Mouse (Mus musculus): ENCODE measurements around the gene Sostdc1. TPM values are rescaled to one million over a fixed set of nuclear protein-coding genes. Genes with fewer than 3 reads are reported as not detected.

The Sostdc1 gene
- polyA plus RNA-seq, 1 experiment: 1.1 TPM

DNA sequence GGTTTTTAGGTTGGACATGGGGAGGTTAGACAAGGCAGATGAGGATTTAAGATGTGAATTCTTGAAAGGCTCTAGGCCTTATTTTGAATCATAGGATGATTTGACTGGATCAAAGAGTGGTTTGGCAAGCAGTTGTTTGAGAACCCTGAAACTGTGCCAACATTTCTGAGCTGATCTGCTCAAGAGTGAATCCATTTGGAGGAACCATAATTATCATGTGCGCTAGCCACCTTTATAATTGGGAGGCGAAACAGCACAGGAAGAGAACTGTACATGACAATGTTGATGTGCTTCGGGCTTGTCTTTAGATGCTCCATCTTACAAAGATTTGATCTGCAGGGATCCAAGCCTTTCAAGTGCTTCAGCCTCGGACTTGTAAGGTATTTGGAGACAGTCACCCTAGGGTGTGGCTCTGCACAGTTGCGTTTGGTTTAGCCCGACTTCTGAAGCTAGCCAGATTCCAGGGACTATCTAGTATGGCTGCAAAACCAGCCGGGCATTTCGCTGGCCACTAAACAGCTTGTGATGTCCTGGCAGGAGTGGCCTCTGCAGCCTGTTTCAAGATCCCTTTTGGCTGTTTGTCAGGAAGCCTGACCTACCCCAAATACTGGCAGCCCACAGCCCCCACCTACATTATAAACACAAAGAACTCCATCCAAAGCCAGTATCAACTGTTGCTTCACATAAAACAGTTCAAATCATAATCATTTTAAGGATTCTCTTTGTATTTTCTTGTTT, 10.9 kb upstream of the Sostdc1 start:
- DNase-seq (ENCODE audit: low read depth in 1 of 2, low spot score in 2 of 2): no peak
- no peak for TF ChIP-seq POLR2A (IDR thresholded peaks at IDR 0.05; ENCODE audit: low read depth, low read length)
- TF ChIP-seq CTCF (IDR thresholded peaks at IDR 0.05; ENCODE audit: extremely low read depth, insufficient read depth, insufficient read length, insufficient replicate concordance): no peak
- Histone ChIP-seq H3K27ac (ENCODE audit: insufficient read depth, low read length) (no peak overlapping the region), H3K4me3 (ENCODE audit: extremely low read depth, insufficient read depth, insufficient read length) (no peak overlapping the region), H3K4me1 (ENCODE audit: control insufficient read depth, insufficient read depth, insufficient read length) (no peaks in the 10 kb centered on the region), H3K27me3 (ENCODE audit: control insufficient read depth, insufficient read depth, low read length) (no peaks in the 10 kb centered on the region), H3K36me3 (ENCODE audit: control insufficient read depth, insufficient read depth, low read length) (no peaks in the 10 kb centered on the region)
- 94% methylated on average over 8 of the region's 8 CpGs for WGBS

DNA sequence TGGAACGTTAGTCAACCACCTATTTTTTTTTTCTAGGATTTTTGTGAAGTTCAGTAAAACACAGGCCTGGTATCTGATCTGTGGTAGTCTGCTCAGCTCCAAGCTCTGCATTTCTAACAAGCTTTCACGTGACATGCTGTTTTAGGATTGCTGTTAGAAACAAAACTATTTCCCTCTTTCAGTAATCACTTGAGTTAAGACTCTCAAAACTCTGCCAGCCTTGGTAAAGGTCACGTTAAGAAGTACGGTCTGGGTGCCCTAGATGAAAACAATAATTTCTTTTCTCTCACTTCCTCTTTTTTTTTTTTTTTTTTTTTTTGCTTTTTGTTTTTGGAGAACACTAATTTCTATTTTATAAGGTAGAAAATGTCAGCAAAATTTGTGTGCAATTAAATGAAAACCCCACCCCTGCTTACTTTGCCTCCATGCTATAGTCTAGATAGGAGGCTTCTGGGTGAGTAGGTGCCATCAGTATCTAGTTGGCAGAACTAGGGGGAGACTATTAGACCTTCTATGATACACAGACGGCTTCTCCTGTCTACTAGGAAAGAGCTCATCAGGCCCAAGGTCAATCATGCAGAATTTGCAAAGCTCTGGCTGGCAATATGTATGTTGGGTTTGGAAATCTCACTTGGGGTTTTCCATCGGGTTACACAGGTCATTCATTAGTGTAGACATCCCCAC, 5.1 kb upstream of the Sostdc1 start:
- TF ChIP-seq CTCF (IDR thresholded peaks at IDR 0.05; ENCODE audit: extremely low read depth, insufficient read depth, insufficient read length, insufficient replicate concordance): no peak
- no peak for TF ChIP-seq POLR2A (IDR thresholded peaks at IDR 0.05; ENCODE audit: low read depth, low read length)
- Histone ChIP-seq H3K4me3 (ENCODE audit: extremely low read depth, insufficient read depth, insufficient read length) (no peak overlapping the region), H3K27ac (ENCODE audit: insufficient read depth, low read length) (peak overlapping the region; percentile 36; the same call in 1 of the 2 replicates), H3K27me3 (ENCODE audit: control insufficient read depth, insufficient read depth, low read length) (no peaks in the 10 kb centered on the region), H3K36me3 (ENCODE audit: control insufficient read depth, insufficient read depth, low read length) (no peaks in the 10 kb centered on the region), H3K4me1 (ENCODE audit: control insufficient read depth, insufficient read depth, insufficient read length) (peaks cover 5% of the 10 kb centered on the region; the same call in 1 of the 2 replicates)
- no peak for DNase-seq (ENCODE audit: low read depth in 1 of 2, low spot score in 2 of 2)
- 23% methylated on average over 6 of the region's 6 CpGs for WGBS

DNA sequence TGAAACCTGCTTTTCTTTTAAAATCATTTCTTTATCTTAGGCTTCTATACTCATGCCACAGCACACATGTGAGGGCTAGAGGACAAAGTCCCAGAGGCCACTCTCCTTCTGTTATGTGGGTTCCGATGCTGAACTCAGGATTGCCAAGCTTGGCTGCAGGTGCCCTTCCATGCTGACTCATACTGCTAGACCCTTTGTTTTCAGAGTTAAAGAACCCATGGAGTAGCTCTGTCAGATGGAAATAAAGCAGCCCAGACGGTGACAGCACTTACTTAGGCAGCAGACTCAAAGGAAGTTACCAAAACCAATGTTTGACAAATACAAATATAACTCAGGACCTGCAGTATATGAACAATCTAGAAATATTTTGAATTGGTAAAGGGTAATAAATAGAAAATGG, 924 bp upstream of the Sostdc1 start:
- Histone ChIP-seq H3K4me3 (ENCODE audit: extremely low read depth, insufficient read depth, insufficient read length) (no peak overlapping the region), H3K36me3 (ENCODE audit: control insufficient read depth, insufficient read depth, low read length) (no peaks in the 10 kb centered on the region), H3K4me1 (ENCODE audit: control insufficient read depth, insufficient read depth, insufficient read length) (peaks cover 5% of the 10 kb centered on the region; the same call in 1 of the 2 replicates), H3K27me3 (ENCODE audit: control insufficient read depth, insufficient read depth, low read length) (no peaks in the 10 kb centered on the region), H3K27ac (ENCODE audit: insufficient read depth, low read length) (no peak overlapping the region)
- no peak for DNase-seq (ENCODE audit: low read depth in 1 of 2, low spot score in 2 of 2)
- WGBS: 31% methylated on average over 2 of the region's 2 CpGs
- no peak for TF ChIP-seq CTCF (IDR thresholded peaks at IDR 0.05; ENCODE audit: extremely low read depth, insufficient read depth, insufficient read length, insufficient replicate concordance)
- no peak for TF ChIP-seq POLR2A (IDR thresholded peaks at IDR 0.05; ENCODE audit: low read depth, low read length)

DNA sequence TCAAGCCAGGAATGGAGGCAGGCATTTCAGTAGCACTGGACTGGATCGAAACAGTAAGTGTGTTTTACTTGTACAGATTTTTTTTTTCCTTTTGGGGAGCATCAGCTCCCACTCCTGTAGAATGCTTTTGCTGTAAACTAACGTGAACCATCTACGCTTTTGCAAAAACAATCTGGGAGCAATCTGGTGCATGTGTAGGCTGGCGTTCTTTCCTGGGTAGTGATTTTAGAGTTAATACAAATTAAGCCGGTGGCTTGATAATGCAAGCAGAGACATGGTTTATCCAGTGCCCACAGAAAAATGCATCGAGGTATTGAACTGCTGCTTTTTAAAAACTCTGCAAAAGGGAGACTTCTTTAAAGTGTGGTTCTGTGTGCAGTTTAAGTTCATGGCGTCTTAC, 507 bp downstream of the Sostdc1 start:
- H3K36me3 ChIP-seq (ENCODE audit: control insufficient read depth, insufficient read depth, low read length): no peaks in the 10 kb centered on the region
- WGBS: 89% methylated on average over 7 of the region's 7 CpGs
- no peak overlapping the region for H3K27ac ChIP-seq (ENCODE audit: insufficient read depth, low read length)
- no peaks in the 10 kb centered on the region for H3K27me3 ChIP-seq (ENCODE audit: control insufficient read depth, insufficient read depth, low read length)
- H3K4me1 ChIP-seq (ENCODE audit: control insufficient read depth, insufficient read depth, insufficient read length): peaks cover 3% of the 10 kb centered on the region; the same call in 1 of the 2 replicates
- H3K4me3 ChIP-seq (ENCODE audit: extremely low read depth, insufficient read depth, insufficient read length): no peak overlapping the region
- DNase-seq (ENCODE audit: low read depth in 1 of 2, low spot score in 2 of 2): no peak
- TF ChIP-seq POLR2A (IDR thresholded peaks at IDR 0.05; ENCODE audit: low read depth, low read length): no peak
- no peak for TF ChIP-seq CTCF (IDR thresholded peaks at IDR 0.05; ENCODE audit: extremely low read depth, insufficient read depth, insufficient read length, insufficient replicate concordance)

GRCm38 (mm10) chr12:36315527-36315926, 1.6 kb downstream of the Sostdc1 start:
- 85% methylated on average over 3 of the region's 3 CpGs for WGBS
- no peaks in the 10 kb centered on the region; the same call in 1 of the 2 replicates for H3K4me1 ChIP-seq (ENCODE audit: control insufficient read depth, insufficient read depth, insufficient read length)
- no peak for DNase-seq (ENCODE audit: low read depth in 1 of 2, low spot score in 2 of 2)
- no peaks in the 10 kb centered on the region for H3K36me3 ChIP-seq (ENCODE audit: control insufficient read depth, insufficient read depth, low read length)
- no peaks in the 10 kb centered on the region for H3K27me3 ChIP-seq (ENCODE audit: control insufficient read depth, insufficient read depth, low read length)
- TF ChIP-seq CTCF (IDR thresholded peaks at IDR 0.05; ENCODE audit: extremely low read depth, insufficient read depth, insufficient read length, insufficient replicate concordance) (no peak), POLR2A (IDR thresholded peaks at IDR 0.05; ENCODE audit: low read depth, low read length) (no peak)
- no peak overlapping the region for H3K27ac ChIP-seq (ENCODE audit: insufficient read depth, low read length)
- H3K4me3 ChIP-seq (ENCODE audit: extremely low read depth, insufficient read depth, insufficient read length): no peak overlapping the region

DNA sequence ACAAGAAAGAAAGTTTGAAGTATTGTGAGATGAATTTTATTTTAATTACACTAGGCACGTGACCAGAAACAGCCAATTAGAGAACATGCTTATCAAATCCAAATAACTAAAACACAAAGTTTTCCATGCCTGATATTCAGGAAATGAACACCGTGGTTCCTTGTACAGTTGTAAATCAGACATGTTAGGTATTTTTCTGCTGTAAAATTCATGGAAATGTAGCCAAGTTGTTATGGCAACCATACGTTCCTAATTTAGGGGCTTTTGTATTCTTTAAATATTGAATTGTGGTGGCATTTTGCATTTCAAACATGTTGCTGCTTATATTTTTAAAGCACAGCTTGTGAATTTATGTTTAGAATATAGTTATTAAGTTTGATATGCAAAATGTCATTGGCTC, 2.1 kb downstream of the Sostdc1 start:
- no peak overlapping the region for H3K4me3 ChIP-seq (ENCODE audit: extremely low read depth, insufficient read depth, insufficient read length)
- 80% methylated on average over 3 of the region's 3 CpGs for WGBS
- no peaks in the 10 kb centered on the region for H3K36me3 ChIP-seq (ENCODE audit: control insufficient read depth, insufficient read depth, low read length)
- H3K27ac ChIP-seq (ENCODE audit: insufficient read depth, low read length): no peak overlapping the region
- no peaks in the 10 kb centered on the region; the same call in 1 of the 2 replicates for H3K4me1 ChIP-seq (ENCODE audit: control insufficient read depth, insufficient read depth, insufficient read length)
- no peak for DNase-seq (ENCODE audit: low read depth in 1 of 2, low spot score in 2 of 2)
- no peaks in the 10 kb centered on the region for H3K27me3 ChIP-seq (ENCODE audit: control insufficient read depth, insufficient read depth, low read length)
- TF ChIP-seq POLR2A (IDR thresholded peaks at IDR 0.05; ENCODE audit: low read depth, low read length) (no peak), CTCF (IDR thresholded peaks at IDR 0.05; ENCODE audit: extremely low read depth, insufficient read depth, insufficient read length, insufficient replicate concordance) (no peak)

Measured in spleen, adult 2 months (tissue).